Mouse (Mus musculus): ENCODE data around the gene Cfap206.
A peak's percentile ranks its signal among the peaks of the same experiment; 100 is the strongest.

The Cfap206 gene

GRCm38 (mm10) chr4:34667923-34668322, 62.1 kb downstream of the Cfap206 start:
- no peak for DNase-seq

GRCm38 (mm10) chr4:34661927-34662326, 68.1 kb downstream of the Cfap206 start:
- peak; percentile 73 for DNase-seq

DNA sequence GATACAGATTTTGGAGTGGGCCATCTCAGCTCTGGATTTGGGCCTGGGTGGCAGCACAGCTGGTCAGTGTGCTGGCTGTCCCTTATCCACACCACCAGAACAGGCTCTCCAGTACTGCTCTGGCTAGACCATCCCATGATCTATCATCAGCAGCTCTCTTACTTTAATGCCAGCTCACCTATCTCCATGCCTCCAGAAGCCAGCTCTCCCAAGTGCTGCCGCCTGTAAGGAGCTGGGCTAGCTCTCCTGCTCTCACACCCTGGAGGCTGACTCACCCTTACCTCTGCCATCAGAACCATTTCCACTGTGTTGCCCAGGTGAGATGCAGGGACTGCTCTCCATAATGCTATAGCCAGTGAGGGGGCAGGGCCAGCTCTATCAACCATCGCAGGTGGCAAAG, 68.5 kb downstream of the Cfap206 start:
- DNase-seq, result peak; percentile 14

GRCm38 (mm10) chr4:34659012-34659411, 71.0 kb downstream of the Cfap206 start:
- DNase-seq, result no peak

GRCm38 (mm10) chr4:34656101-34656500, 73.9 kb downstream of the Cfap206 start:
- no peak for DNase-seq

- no peak for DNase-seq
Measured at GRCm38 (mm10) chr4:34653179-34653578, 76.8 kb downstream of the Cfap206 start.

DNA sequence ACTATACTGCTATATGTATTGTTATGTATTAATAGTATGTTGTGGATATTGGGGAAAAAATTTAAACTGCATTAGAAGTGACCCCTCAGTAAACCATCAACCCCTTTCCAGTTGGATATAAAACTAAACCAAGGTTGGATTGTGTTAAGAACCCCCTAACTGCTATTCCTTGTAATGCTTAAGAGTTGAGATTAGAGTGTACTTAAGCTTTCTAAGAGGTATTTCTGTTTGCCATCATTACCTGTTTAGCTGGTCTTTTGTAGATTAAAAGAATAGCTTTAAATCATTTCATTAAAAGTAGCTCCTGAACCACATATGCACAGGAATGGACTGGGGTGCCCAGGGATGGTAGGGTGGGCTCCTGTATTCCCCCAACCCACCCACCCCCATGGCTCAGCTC, 85.2 kb downstream of the Cfap206 start:
- no peak for DNase-seq

GRCm38 (mm10) chr4:34640731-34641130, 89.3 kb downstream of the Cfap206 start:
- no peak for DNase-seq

DNA sequence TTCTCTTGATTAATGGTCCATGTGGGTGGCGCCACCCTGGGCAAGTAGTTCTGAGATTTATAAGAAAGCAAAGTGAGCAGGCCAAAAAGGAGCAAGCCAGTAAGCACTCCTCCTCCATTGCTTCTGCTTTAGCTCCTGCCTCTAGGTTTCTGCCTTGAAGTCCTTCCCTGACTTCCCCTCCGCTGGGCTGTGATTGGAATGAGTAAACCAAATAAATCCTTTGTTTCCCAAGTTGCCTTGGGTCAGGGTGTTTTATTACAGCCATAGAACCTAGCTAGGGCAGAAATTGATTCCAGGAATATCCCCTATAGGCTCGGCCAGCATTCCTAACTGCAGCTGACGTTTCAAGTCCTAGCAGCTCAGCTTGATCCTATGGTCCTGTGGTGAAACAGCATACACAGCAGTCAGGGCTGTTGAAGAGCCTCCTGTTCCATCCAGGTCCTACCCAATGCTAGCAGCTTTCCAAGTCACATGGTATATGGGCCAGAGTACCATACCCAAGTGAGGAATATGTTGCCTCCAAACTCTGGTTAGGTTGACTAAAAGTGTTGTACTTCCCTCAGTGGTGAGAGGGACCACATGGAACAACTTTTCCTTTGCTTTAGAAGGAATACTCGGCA, 90.2 kb downstream of the Cfap206 start:
- DNase-seq, result no peak

All from right cerebral cortex, adult 18-20 months (tissue).